Mouse (Mus musculus) heart, adult 11 months (tissue): ENCODE results near the gene Kdm2b.

Experiments used
- DNase-seq: peaks from one replicate; pipeline ENCODE4 v3.0.0; 2022

The Kdm2b gene

DNA sequence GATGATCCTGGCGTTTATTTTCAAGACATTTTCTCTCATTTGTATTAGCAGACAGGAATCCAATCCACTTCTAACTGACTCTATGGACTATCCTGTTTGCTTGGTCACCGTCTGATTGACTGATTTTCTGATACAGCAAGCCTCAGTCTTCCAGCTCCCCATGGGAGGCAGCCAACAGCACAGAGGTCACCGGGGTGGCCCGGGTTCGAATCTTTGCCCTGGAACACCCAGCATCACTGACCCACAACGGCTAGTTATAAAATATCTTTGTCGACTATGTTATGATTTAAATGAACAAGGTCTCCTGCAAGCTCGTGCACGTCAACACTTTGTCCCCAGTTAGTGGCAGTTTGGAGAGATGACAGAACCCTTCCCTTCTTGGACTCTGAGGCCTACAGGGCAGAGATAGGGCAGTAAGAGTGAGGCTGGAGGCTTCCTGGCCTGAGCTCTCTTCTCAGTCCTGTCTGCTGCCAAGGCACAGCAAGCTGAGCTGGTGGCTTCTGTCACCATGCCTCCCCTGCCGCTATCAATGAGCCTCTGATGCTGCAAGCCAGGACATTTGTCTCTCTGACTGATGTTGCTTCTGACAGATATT lies 65.7 kb downstream of the Kdm2b start:
- peak; percentile 95 for DNase-seq

DNA sequence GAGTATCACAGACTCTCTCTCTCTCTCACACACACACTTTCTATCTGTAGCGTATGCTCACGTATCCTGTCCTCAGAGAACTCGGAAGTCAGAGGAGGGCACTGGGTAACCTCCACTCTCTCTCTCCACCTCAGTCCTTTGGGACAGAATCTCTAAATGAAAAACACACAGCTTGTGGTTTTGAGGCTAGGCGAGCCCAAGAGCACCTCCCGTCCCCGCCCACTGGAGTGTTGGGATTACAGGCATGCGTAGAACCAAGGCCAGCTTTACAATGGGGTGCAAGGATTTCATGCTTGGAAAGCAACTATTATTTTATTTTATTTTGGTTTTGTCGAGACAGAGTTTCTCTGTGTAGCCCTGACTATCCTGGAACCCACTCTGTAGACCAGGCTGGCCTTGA lies 67.7 kb downstream of the Kdm2b start:
- DNase-seq: no peak

DNA sequence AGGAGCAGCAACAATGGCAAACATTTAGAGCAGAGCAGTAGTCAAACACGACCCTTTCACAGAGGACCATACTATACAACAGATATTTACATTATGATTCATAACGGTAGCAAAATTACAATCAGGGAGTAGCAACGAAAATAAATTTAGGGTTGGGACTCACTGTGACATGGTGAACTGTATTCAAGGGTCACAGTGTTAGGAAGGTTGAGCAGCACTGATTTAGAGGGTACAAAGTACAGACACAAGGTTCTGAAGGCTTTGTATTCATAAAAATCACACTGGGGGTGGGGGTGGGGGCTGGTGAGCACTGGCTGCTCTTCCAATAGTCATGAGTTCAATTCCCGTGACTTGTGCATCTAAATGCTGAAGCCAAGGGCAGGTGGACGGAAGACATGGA lies 69.1 kb downstream of the Kdm2b start:
- DNase-seq: no peak

DNA sequence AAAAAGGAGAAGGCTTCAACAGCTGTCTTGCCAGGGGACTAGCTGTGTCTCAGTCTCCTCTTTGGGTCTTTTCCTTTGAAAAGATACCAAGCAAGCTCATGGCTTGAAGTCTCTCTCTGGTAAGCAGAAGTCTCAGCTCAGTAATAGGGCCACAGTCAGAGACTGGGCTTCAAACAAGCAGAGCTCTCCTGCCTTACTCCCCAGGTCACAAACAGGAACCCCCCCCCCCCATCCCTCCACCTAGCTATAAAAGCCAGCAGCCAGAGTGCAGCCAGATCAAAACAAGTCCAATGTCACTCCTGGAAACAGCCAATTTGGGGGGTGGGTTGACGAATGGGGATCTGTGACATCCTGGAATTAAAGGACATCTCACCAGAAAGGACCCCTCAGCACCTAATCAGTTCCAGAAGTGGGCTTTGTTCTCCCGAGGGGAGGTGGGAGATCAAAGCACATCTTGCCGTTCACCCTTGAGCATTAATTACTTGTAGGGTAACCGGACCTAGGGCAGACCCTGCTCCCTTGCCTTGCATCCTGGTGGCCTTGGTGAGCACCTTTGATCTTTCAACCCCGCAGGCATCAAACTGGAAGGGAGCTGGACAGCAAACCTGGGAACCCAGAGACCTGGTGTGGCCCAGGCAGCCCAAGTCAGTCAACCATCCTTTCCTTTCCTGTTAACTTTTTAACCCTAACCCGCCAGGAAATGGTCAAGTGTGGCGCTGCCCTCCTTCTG lies 71.5 kb downstream of the Kdm2b start:
- DNase-seq: no peak

DNA sequence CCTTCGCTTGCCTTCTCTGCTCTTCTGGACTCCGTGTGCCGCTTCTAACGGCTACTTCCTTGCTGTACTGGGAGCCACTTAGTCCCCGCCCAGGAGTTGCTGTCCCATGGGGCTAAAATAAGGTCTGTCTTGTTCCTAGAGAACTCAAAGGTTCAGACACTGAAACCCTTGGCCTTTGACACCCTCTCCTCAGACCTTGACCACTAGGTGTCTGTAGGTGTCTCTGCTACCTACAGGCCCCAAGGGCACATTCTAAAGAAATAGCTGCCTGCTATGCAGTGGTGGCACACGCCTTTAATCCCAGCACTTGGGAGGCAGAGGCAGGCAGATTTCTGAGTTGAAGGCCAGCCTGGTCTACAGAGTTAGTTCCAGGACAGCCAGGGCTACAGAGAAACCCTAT lies 73.5 kb downstream of the Kdm2b start:
- DNase-seq: no peak

DNA sequence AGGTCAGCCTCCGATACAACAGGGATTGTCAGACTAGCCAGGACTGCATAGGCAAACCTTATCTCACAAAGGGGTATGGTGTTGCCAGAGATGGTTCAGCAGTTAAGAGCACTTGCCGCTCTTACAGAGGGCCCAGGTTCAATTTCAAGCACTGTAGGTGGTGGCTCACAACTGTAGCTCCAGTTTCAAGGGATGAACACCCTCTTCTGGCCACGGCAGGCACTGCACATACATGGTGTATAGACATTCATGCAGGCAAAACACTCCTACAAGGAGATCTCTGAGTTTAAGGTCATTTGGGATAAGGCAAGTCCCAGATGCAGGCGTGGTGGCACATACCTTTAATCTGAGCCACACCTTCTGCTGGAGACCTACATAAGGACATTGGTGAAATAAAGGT lies 76.8 kb downstream of the Kdm2b start:
- DNase-seq: no peak

DNA sequence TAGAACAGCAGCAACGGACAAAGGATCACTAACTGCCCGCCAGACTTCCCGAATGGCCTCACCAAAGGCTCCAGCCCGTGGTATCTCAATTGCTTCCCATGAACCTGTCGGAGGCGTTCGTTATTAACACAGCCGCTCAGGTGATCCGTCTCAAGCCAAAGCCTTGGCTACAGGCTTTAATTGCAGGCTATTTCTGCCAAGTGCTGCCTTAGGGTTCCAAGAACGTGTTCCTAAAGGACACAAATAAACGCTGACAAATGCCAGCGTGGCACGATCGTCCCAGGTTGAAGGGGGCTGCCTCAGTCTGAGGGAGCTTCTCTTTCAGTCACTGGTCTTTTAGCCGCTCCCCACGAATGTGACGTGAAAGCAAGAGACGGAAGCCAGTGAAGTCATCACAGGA lies 80.1 kb downstream of the Kdm2b start:
- DNase-seq: peak; percentile 92

DNA sequence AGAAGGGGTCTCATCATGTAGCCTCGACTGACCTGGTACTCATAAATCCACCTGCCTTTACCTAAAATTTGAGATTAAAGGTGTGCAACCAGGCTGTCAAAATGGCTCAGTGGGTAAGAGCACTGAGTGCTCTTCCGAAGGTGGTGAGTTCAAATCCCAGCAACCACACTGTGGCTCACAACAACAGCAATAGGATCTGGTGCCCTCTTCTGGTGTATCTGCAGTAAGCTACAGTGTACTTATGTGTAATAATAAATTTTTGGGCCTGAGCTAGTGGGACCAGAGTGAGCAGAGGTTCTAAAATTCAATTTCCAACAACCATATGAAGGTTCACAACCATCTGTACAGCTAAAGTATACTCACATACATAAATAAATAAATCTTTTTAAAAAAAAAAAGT lies 81.6 kb downstream of the Kdm2b start:
- DNase-seq: no peak

DNA sequence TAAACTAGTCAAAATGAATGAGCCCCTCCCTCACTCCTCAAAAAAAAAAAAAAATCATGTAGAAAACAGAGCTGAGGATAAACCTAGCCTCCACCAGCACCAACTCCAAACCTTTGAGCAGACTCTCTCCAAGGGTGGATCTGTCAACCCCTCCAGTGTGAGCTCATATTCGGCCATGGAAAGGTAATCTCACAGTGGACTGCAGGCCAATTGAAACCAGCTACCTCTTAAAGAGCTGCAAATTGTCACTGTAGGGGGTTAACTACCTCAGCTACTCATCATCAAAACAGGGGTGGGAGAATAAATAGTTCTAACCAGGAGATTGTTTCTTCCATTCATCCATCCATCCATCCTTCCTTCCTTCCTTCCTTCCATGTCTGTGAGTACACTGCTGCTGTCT lies 82.4 kb downstream of the Kdm2b start:
- DNase-seq: no peak

DNA sequence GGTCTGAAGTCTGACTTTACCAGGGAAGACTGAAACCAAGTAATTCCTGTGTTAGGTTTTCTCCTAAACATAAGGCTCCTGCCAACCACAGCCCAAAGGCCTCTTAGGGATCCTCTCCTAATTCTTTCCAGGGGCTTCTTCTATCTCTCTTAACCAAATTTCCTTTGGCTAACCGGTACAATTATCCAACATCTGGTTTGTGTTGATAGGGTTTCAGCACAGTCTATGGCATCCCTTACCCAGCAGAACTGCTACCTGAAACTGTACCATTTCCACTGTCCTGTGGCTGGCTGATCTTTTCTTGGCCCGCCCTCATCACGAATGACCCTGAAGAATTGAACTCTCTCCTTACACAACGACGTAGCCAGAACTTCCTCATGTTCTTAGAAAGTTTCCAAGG lies 86.5 kb downstream of the Kdm2b start:
- no peak for DNase-seq

DNA sequence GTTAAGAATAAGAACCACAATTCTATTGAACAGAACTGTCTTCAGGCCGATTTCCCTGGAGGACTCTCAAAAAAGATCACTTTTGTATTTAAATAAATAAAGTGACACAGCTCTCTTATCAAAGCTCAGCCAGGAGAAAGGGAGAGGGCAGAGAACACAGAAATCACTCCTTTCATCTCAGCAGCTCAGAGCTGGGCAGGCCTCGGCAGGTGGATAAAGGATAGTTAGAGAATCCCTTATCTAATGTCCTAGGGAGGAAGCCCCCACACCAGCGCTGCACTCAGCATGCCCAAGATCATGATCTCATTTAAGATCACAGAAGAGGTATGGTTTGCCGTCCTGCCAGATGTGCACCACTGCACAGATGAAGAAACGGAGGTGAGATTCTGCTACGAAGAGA lies 87.4 kb downstream of the Kdm2b start:
- no peak for DNase-seq

DNA sequence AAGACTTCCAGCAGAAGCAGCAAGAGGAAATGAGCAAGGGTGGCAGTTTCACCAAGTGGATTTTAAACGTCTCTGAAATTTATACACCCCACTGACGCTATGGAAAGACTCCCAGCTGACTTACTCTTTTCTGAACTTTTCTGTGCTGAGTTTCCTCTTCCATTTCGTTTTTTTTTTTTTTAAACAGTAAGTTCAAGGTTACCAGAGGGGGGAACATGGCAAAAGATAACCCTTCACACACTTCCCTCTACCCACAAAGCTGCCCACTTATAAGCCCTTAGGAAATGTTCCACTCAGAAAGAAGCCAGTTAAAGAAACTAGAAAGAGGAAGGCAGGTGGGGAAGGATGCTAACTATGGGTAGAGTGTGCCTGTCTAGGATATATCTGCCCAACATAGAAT lies 88.0 kb downstream of the Kdm2b start:
- no peak for DNase-seq

DNA sequence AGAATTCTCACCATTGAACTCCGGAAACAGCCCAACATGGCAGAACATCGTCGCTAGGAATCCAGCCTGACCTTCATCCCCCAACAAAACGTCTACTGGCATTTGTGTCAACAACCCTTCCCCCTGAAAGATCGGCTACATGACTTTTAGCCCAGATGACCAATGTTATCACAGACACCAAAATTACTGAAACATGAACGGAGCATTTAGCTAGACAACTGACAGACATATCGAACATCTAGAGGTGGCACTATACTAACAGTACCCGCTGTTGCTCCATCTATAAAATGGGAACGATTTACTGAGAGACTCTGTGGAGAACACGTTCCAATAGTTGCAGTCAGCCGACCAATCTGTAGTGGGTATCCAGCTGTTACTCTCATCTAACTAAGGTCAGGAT lies 88.4 kb downstream of the Kdm2b start:
- peak; percentile 82 for DNase-seq

DNA sequence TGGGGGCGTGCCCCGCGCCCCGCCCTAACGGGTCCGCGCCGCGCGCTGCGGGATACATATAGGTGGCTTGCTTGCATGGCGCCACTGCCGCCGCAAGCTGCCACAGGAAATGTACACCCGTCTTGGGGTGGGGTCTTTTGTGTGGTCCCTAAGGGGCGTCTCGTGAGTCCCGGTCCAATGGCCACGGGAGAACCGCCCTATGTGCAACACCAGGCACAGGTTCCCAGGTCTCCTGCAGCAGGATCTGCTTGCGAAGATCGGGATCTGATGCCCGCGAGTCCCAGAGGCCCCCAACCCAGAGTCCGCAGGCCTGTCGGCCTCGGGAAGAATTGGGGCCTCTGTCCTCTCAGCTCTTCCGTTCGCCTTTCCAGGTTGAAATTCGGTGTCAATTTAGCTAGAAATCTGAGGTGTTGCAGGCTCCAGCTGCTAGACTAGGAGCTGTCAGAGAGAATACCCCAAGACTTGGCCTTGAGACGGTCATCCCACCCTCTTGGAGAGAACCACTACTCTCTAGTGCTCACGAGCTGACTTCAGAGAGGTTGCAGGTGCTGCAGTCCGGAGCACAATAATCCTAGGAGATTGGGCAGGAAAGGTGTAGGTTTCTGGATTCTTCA lies 89.0 kb downstream of the Kdm2b start:
- DNase-seq: no peak

DNA sequence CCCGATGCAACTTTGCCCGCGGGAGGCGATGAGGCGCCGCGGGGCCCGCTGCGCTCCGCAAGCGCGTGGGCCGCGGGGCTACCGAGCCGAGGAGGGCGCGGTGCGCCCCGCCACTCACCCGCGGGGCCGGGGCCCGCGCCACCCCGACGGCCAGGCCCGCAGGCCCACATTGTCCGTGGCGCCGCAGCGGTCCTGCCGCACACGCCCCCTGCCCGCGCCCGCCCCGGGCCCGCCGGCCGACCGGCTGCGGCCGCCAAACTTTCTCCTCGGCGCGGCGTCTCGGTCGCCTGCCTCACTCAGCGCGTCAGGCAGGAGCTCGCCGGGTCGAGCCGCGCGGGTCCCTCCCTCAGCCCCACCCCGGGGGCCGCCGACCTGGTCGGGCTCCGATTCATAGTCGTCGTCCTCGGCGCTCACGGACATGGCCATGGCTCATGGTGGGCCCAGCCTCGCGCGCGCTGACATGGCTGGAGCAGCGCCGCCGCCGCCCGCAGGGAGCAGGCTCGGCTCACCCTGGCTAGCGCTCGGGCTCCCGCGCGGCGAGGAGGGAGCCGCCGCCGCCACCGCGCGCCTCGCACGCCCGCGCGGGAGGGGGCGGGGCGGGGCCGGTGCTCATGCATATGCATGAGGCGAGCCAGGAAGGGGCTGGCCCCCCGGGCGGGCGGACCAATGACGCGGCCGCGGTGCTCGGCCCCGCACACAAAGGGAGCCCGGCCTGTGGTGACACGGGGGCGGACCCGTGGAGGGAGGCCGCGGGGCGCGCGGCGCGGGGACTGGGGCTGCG lies 89.7 kb downstream of the Kdm2b start:
- peak; percentile 99 for DNase-seq

DNA sequence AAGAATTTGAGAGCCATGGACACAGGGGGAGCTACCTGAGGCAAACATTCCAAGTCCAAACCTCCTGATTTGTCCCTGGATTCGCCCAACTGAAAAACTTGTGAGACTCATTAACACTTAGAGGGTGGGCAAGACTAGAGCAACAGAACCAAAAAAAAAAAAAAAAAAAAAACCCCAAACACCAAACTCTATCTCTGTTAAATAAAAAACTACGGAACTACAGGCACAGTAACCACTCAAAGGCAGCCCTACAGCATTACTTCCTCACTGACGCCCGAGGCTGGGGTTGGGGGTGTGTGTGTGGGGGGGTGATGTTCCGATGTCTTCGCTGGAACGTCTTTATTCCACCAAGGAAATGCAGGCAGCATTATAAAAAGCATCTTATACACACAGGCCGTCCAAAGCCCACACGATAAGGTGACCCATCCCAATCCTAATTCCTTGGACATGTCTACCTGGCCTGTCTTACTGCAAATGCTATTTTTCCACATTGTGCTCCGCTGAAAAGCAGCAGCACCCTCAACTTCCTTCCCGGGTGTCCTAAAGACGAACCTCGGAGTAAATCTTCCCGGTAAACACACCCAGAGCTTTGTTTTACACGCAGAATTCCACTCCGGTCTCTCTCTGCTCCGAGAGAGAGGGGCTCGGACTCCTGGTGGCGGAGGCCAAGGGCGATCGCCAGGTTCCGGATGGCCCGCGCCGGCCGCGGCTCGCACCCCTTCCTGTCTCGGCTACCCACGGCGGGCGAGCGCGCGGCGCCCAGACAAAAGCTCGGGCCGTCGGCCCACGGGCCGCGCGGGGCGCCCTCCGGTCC lies 90.5 kb downstream of the Kdm2b start:
- peak; percentile 91 for DNase-seq

DNA sequence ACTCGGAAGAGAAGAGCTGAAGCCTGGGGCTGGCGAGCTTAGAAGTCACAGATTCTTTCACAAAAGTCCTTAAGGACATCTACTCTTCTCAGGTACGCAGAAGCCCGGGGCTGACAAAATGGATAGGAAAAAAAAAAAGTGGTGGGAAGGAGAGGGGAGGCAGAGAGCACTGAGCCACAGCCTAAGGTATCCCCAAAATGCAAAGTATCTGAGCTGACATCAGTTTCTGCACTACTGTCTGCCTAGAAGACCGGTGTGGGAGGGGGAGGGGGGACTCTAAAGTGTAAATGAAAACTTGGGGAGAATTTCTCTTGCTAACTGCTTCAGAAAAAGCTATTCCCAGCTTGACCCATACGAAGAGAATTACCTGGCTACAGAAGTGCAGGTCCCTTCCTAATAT lies 91.5 kb downstream of the Kdm2b start:
- DNase-seq: peak; percentile 74

DNA sequence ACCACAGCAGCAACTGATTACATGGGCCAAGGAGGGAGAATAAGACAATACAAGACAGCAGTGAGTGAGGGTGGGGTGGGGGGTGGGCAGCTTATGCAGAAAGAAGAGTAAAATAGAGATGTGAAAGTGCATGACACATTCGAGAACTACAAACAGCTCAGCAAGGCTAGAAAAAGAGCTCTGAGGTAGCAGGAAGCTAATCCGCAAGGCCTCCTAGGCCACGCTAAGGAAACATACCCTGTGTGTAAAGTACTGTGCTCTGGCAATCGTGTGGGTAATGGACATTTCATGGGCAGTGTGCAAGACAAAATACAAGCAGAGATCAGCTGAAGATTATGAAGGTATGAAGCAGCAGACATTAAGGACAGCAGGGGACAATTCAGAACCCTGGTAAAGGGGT lies 94.8 kb downstream of the Kdm2b start:
- peak; percentile 87 for DNase-seq

DNA sequence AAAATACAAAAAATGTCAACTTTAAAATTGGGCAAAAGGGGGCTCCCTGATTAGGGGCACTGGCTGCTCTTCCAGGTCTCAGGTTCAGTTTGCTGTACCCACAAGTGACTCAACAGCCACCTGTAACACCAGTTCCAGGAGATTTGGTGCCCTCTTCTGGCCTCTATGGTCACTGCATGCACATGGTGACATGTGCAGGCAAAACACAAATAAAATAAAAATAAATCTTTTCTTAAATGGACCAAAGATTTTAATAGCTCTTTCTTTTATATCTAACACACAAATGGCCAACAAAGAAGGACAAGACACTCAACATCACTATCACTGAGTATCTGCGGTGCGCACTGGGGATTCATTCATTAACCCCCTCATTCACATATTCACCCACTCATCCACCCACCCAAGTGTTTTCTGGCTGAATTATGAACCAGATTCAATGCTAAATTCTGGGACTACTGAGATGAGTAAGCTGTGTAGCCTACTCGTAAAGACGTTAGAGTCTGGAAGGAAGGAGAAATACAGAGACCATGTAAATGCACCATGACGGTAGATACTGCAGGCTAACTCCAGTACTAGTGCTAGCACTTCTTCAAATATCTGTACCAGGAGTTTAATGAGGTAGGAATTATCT lies 95.5 kb downstream of the Kdm2b start:
- DNase-seq: peak; percentile 82

DNA sequence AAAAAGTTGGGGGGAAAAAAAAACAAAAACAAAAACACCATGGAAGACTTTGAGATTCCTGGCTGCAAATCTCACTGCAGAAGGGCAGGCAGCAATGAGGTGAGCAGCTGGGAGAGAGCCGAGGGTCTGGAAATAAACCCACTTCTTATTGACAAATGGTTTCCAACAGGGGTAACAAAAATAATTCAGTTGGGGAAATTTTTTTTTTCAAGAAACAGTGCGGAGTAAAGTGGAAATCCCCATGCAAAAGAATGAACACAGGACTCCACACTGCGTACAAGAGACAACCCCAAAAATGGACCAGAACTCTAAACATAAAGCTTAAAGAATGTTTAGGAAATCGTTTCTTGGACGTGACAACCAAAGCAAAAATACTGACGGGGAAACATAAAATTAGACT lies 96.4 kb downstream of the Kdm2b start:
- no peak for DNase-seq

DNA sequence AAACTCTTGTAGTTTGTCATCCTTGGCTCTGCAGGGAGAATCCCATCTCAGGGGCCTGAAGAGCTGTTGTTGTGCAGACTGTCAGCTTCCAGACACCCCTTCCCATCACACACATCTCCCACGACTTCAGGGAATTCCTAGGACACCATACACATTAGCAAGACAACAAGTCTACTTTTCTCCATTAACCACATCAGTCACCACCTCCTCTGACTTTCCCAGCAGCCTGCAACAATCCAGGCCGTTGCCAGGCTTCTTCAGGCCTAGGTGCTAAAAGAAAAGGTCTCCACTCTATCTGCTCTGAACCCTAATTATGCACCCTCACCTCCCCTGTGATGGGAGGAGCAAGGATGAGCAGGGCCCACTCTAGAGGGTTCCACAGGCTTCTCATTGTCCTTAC lies 99.2 kb downstream of the Kdm2b start:
- DNase-seq: no peak

DNA sequence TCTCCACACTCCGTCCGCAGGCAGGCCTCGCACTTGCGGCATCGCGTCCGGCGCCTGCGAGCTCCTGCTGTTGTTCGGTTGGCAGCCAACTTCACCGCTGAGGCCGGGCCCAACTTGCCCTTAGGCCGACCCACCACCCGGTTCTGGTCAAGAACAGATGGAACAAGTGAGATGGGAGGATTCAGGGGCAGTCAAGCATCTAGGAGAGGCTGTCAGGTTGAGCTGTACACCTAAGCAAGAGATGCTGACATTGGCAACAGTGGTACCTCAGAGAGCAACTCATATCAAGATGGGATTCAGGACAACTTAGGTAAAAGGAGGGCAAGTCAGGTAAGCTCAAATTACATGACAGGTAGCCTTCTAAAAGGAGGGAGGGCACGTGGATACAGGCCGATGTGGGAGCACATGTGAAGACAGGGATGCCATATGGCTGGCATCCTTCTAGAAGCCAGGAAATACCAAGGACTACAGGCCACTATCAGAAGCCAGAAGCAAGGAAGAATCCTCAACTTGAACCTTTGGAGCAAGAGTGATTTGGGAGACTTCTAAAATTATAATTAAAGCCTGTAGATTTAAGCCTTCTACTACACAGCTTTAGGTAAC lies 100.9 kb downstream of the Kdm2b start:
- DNase-seq: peak; percentile 79
